16 mouse cellular contexts compared by ENCODE assay signal in genomic region chr17:70510441-70510840, GRCm38 (mm10).
DNase-seq lines count a peak whose midpoint lies in the region; TF ChIP-seq lines count a peak whose summit lies in the region.
"Had no signal": no experiment of that assay in that cellular context is flagged by ENCODE, and none has a peak within 500 bp of the region (broad histone marks: within the 10 kb centered on the region; RNA-seq: fewer than 3 reads in every experiment).

No protein-coding gene starts in this region.

- no peak for TF ChIP-seq POLR2A in cerebellum, adult 2 months (IDR thresholded peaks at IDR 0.05; ENCODE audit: borderline replicate concordance, insufficient read depth, low read length)

- H3K4me1 ChIP-seq in cerebellum, adult 2 months (ENCODE audit: control insufficient read depth, insufficient read depth, low read length) = peaks cover 3% of the 10 kb centered on the region; the same call in 1 of the 2 replicates
- H3K4me1 ChIP-seq: forebrain, embryonic 13.5 days; heart, embryonic 12.5 days; hindbrain, embryonic 15.5 days had no signal

- DNase-seq in heart, adult 11 months = peak; percentile 53
- DNase-seq in heart, postnatal 4 days = no peak
- DNase-seq in brain, adult 2 months (ENCODE audit: low read depth, low spot score) = peak; percentile 86
- DNase-seq in cerebellum, adult 2 months = peak; percentile 59 to 77
- DNase-seq in cerebellum, postnatal 10 days = peak; percentile 74 to 80
- no peak for DNase-seq in B cell, adult 2 months
- no peak for DNase-seq in spleen, postnatal 4 days (ENCODE audit: low spot score in 2 of 2)
- DNase-seq in left cerebral cortex, adult 8-10 months (ENCODE audit: low spot score in 2 of 2) = no peak
- DNase-seq: adrenal gland, adult 8-10 months; forebrain, postnatal 0 days; gastrocnemius, postnatal 14 days; kidney, adult 8-10 months had no signal

- H3K4me3 ChIP-seq in cerebellum, adult 2 months (replicated peaks; ENCODE audit: insufficient read depth, low read depth, low read length) = no peak overlapping the region
- H3K4me3 ChIP-seq: embryonic facial prominence, embryonic 10.5 days; forebrain, embryonic 13.5 days; heart, embryonic 12.5 days; hindbrain, embryonic 15.5 days had no signal

- 18% methylated on average over 5 of the region's 5 CpGs for WGBS in cerebellum, adult 2 months

- no peak for TF ChIP-seq CTCF in cerebellum, adult 2 months (IDR thresholded peaks at IDR 0.05; ENCODE audit: borderline replicate concordance, insufficient read depth, low read depth, low read length)

- H3K27me3 ChIP-seq in cerebellum, adult 2 months (ENCODE audit: control insufficient read depth, insufficient read depth, low read length) = no peaks in the 10 kb centered on the region
- H3K27me3 ChIP-seq: forebrain, embryonic 13.5 days; heart, embryonic 12.5 days; hindbrain, embryonic 15.5 days had no signal

- H3K27ac ChIP-seq in cerebellum, adult 2 months (ENCODE audit: insufficient read depth, low read length) = no peak overlapping the region
- H3K27ac ChIP-seq: embryonic facial prominence, embryonic 10.5 days; forebrain, embryonic 13.5 days; hindbrain, embryonic 15.5 days had no signal

Comparison
In these comparisons a context has a peak if more than half of its experiments do, and no peak if none do; other contexts are left out.
1. DNase-seq: peak in heart, adult 11 months (single experiment), brain, adult 2 months (single experiment), cerebellum, adult 2 months (2 of 2) and cerebellum, postnatal 10 days (2 of 2); none in heart, postnatal 4 days (single experiment), B cell, adult 2 months (0 of 2), spleen, postnatal 4 days (0 of 2) and left cerebral cortex, adult 8-10 months (0 of 2).